Mouse (Mus musculus) midbrain, embryonic 15.5 days (tissue): ENCODE data around the gene Ccsap. TPM values are rescaled to one million over a fixed set of nuclear protein-coding genes. Genes with fewer than 3 reads are reported as not detected.
"Not testable (repeated sequence)": the region's sequence is repeated elsewhere in the genome, so short reads cannot be mapped to it uniquely, and the experiment has no call there.

ENCODE experiments used
- ATAC-seq: fragments of 200-750 bp; cut with Nextera tagmentation; replicated peaks from 2 replicates; pipeline ENCODE4 v1.8.0; 2017; ENCODE audit warnings: moderate TSS enrichment
- H3K27ac ChIP-seq: fragments of 300-500 bp; sonication (generic); 2 replicates; pipeline ENCODE4 v1.5.1; 2015; ENCODE audit warnings: mild to moderate bottlenecking, inconsistent platforms
- H3K27me3 ChIP-seq: fragments of 300-500 bp; sonication (generic); replicated peaks from 2 replicates; pipeline ENCODE4 v1.6.1; 2015; ENCODE audit warnings: inconsistent platforms
- H3K36me3 ChIP-seq: fragments of 300-500 bp; sonication (generic); replicated peaks from 2 replicates; pipeline ENCODE4 v1.6.1; 2015; ENCODE audit warnings: inconsistent platforms
- H3K4me1 ChIP-seq: fragments of 300-500 bp; sonication (generic); 2 replicates; pipeline ENCODE4 v1.6.1; 2015; ENCODE audit warnings: inconsistent platforms
- H3K4me2 ChIP-seq: fragments of 300-500 bp; sonication (generic); 2 replicates; pipeline ENCODE4 v1.6.1; 2015; ENCODE audit warnings: inconsistent platforms, mild to moderate bottlenecking, moderate library complexity
- H3K4me3 ChIP-seq: fragments of 300-500 bp; sonication (generic); 2 replicates; pipeline ENCODE4 v1.5.1; 2015; ENCODE audit warnings: mild to moderate bottlenecking, inconsistent platforms
- H3K9ac ChIP-seq: fragments of 300-500 bp; sonication (generic); 2 replicates; pipeline ENCODE4 v1.6.1; 2015; ENCODE audit warnings: mild to moderate bottlenecking, inconsistent platforms
- H3K9me3 ChIP-seq: fragments of 300-500 bp; sonication (generic); 2 replicates; pipeline ENCODE4 v1.6.1; 2016; ENCODE audit warnings: inconsistent platforms
- WGBS: fragments of 180-500 bp; shearing (Covaris S2); methylation state at CpG from one replicate; pipeline ENCODE4 v1.1.7; 2015; ENCODE audit warnings: mixed read lengths; 5-methylcytosine and 5-hydroxymethylcytosine counted together
- polyA plus RNA-seq: library from polyadenylated mRNA; unstranded; fragments of >200 nt; fragmentation: Nextera tagmentation; extraction: Ambion mirVana; gene quantifications from 2 replicates; pipeline ENCODE4 v1.2.1, GENCODE M21; 2015

Gene Ccsap
- polyA plus RNA-seq, 1 experiment from 2014 or later = 5.4 TPM

GRCm38 (mm10) chr8:123823532-123824123 is 36.4 kb downstream of the Ccsap start:
- WGBS = 93% methylated on average over 18 of the region's 18 CpGs
- H3K9me3 ChIP-seq = no peaks in the 10 kb centered on the region
- ATAC-seq = no peak
- no peak overlapping the region for H3K9ac ChIP-seq
- no peaks in the 10 kb centered on the region for H3K27me3 ChIP-seq
- H3K4me1 ChIP-seq = no peaks in the 10 kb centered on the region
- H3K4me2 ChIP-seq = no peak overlapping the region
- H3K27ac ChIP-seq = no peak overlapping the region
- peaks cover 14% of the 10 kb centered on the region for H3K36me3 ChIP-seq
- H3K4me3 ChIP-seq = no peak overlapping the region

GRCm38 (mm10) chr8:123823111-123823510 is 36.9 kb downstream of the Ccsap start:
- Histone ChIP-seq H3K4me2 (no peak overlapping the region), H3K9me3 (no peaks in the 10 kb centered on the region), H3K27ac (no peak overlapping the region), H3K4me1 (no peaks in the 10 kb centered on the region), H3K9ac (no peak overlapping the region), H3K36me3 (peaks cover 14% of the 10 kb centered on the region), H3K27me3 (no peaks in the 10 kb centered on the region), H3K4me3 (no peak overlapping the region)
- ATAC-seq = no peak
- WGBS = 93% methylated on average over 10 of the region's 10 CpGs

GRCm38 (mm10) chr8:123820780-123821179 is 39.2 kb downstream of the Ccsap start:
- Histone ChIP-seq H3K4me2 (no peak overlapping the region), H3K27ac (no peak overlapping the region), H3K9ac (no peak overlapping the region), H3K4me3 (no peak overlapping the region), H3K36me3 (no peaks in the 10 kb centered on the region; the same call in 1 of the 2 replicates), H3K9me3 (no peaks in the 10 kb centered on the region), H3K27me3 (no peaks in the 10 kb centered on the region), H3K4me1 (no peaks in the 10 kb centered on the region)
- no peak for ATAC-seq
- WGBS = 95% methylated on average over 6 of the region's 6 CpGs

- no peak overlapping the region for H3K9ac ChIP-seq
- H3K4me1 ChIP-seq = no peaks in the 10 kb centered on the region
- 96% methylated on average over 19 of the region's 19 CpGs for WGBS
- no peak overlapping the region for H3K4me2 ChIP-seq
- no peaks in the 10 kb centered on the region for H3K9me3 ChIP-seq
- no peaks in the 10 kb centered on the region for H3K27me3 ChIP-seq
- H3K36me3 ChIP-seq = no peaks in the 10 kb centered on the region; the same call in 1 of the 2 replicates
- no peak overlapping the region for H3K27ac ChIP-seq
- no peak overlapping the region for H3K4me3 ChIP-seq
- no peak for ATAC-seq
These were observed 40.1 kb downstream of the Ccsap start for GRCm38 (mm10) chr8:123819683-123820610.

- no peaks in the 10 kb centered on the region for H3K9me3 ChIP-seq
- ATAC-seq = no peak
- H3K9ac ChIP-seq = no peak overlapping the region
- H3K36me3 ChIP-seq = no peaks in the 10 kb centered on the region
- H3K27me3 ChIP-seq = no peaks in the 10 kb centered on the region
- WGBS = 90% methylated on average over 11 of the region's 11 CpGs
- H3K27ac ChIP-seq = no peak overlapping the region
- no peak overlapping the region for H3K4me3 ChIP-seq
- H3K4me2 ChIP-seq = no peak overlapping the region
- 0 out of 2 replicates have a peak, but pooled peaks cover 2% of the 10 kb centered on the region for H3K4me1 ChIP-seq
These were observed 42.3 kb downstream of the Ccsap start for GRCm38 (mm10) chr8:123817747-123818146.

- no peaks in the 10 kb centered on the region for H3K9me3 ChIP-seq
- no peak for ATAC-seq
- 89% methylated on average over 8 of the region's 8 CpGs for WGBS
- H3K9ac ChIP-seq = no peak overlapping the region
- H3K36me3 ChIP-seq = no peaks in the 10 kb centered on the region
- H3K27me3 ChIP-seq = no peaks in the 10 kb centered on the region
- H3K4me1 ChIP-seq = 0 out of 2 replicates have a peak, but pooled peaks cover 2% of the 10 kb centered on the region
- H3K4me3 ChIP-seq = no peak overlapping the region
- H3K4me2 ChIP-seq = no peak overlapping the region
- H3K27ac ChIP-seq = no peak overlapping the region
These were observed 43.1 kb downstream of the Ccsap start for GRCm38 (mm10) chr8:123816939-123817338.

GRCm38 (mm10) chr8:123815325-123815724 is 44.7 kb downstream of the Ccsap start:
- no peak overlapping the region for H3K4me2 ChIP-seq
- H3K4me1 ChIP-seq = 0 out of 2 replicates have a peak, but pooled peaks cover 2% of the 10 kb centered on the region
- H3K27me3 ChIP-seq = no peaks in the 10 kb centered on the region
- no peak overlapping the region for H3K4me3 ChIP-seq
- ATAC-seq = no peak
- H3K9ac ChIP-seq = no peak overlapping the region
- 91% methylated on average over 11 of the region's 11 CpGs for WGBS
- H3K27ac ChIP-seq = no peak overlapping the region
- H3K9me3 ChIP-seq = no peaks in the 10 kb centered on the region
- H3K36me3 ChIP-seq = no peaks in the 10 kb centered on the region

- ATAC-seq = no peak
- no peaks in the 10 kb centered on the region for H3K36me3 ChIP-seq
- H3K9me3 ChIP-seq = no peaks in the 10 kb centered on the region
- no peak overlapping the region for H3K4me2 ChIP-seq
- no peak overlapping the region for H3K27ac ChIP-seq
- WGBS = 88% methylated on average over 4 of the region's 4 CpGs
- no peak overlapping the region for H3K4me3 ChIP-seq
- no peak overlapping the region for H3K9ac ChIP-seq
- peaks cover 4% of the 10 kb centered on the region; the same call in 1 of the 2 replicates for H3K4me1 ChIP-seq
- no peaks in the 10 kb centered on the region for H3K27me3 ChIP-seq
These were observed 46.1 kb downstream of the Ccsap start for GRCm38 (mm10) chr8:123813892-123814266.

GRCm38 (mm10) chr8:123813173-123813891 is 46.7 kb downstream of the Ccsap start:
- no peak for ATAC-seq
- no peaks in the 10 kb centered on the region for H3K36me3 ChIP-seq
- peaks cover 6% of the 10 kb centered on the region for H3K4me1 ChIP-seq
- no peak overlapping the region for H3K9ac ChIP-seq
- 77% methylated on average over 16 of the region's 16 CpGs for whole genome bisulfite sequencing
- H3K9me3 ChIP-seq = no peaks in the 10 kb centered on the region
- no peak overlapping the region for H3K4me2 ChIP-seq
- no peak overlapping the region for H3K4me3 ChIP-seq
- no peak overlapping the region for H3K27ac ChIP-seq
- no peaks in the 10 kb centered on the region for H3K27me3 ChIP-seq

- 91% methylated on average over 5 of the region's 5 CpGs for WGBS
- Histone ChIP-seq H3K4me3 (no peak overlapping the region), H3K4me1 (peaks cover 17% of the 10 kb centered on the region), H3K9me3 (no peaks in the 10 kb centered on the region), H3K9ac (no peak overlapping the region), H3K36me3 (no peaks in the 10 kb centered on the region), H3K27ac (no peak overlapping the region), H3K4me2 (no peak overlapping the region), H3K27me3 (no peaks in the 10 kb centered on the region)
- ATAC-seq = no peak
These were observed 47.8 kb downstream of the Ccsap start for GRCm38 (mm10) chr8:123812227-123812626.

GRCm38 (mm10) chr8:123809342-123809741 is 50.7 kb downstream of the Ccsap start:
- not testable (repeated sequence) for H3K27me3 ChIP-seq, H3K4me3 ChIP-seq, ATAC-seq, H3K36me3 ChIP-seq, H3K9ac ChIP-seq, H3K9me3 ChIP-seq, H3K4me2 ChIP-seq, H3K27ac ChIP-seq
- peaks cover 32% of the 10 kb centered on the region for H3K4me1 ChIP-seq
- WGBS = 88% methylated on average over 4 of the region's 4 CpGs

- Histone ChIP-seq H3K4me2 (no peak overlapping the region), H3K27me3 (no peaks in the 10 kb centered on the region), H3K4me1 (peaks cover 32% of the 10 kb centered on the region), H3K36me3 (no peaks in the 10 kb centered on the region), H3K9me3 (no peaks in the 10 kb centered on the region), H3K9ac (no peak overlapping the region), H3K27ac (no peak overlapping the region), H3K4me3 (no peak overlapping the region)
- no peak for ATAC-seq
- WGBS = 78% methylated on average over 7 of the region's 7 CpGs
These were observed 51.3 kb downstream of the Ccsap start for GRCm38 (mm10) chr8:123808671-123809070.
